Mouse (Mus musculus): Measurements from ENCODE around the gene Ldah. TPM values are rescaled to one million over a fixed set of nuclear protein-coding genes. Genes with fewer than 3 reads are reported as not detected.

Gene Ldah
- polyA plus RNA-seq, 1 experiment from 2014 or later: 82.3 TPM

GRCm38 (mm10) chr12:8269627-8270026 is 61.7 kb downstream of the Ldah start:
- 92% methylated on average over 11 of the region's 11 CpGs for WGBS
- H3K4me1 ChIP-seq (replicated peaks; ENCODE audit: control insufficient read depth, insufficient read depth, low read length): no peaks in the 10 kb centered on the region
- H3K27ac ChIP-seq (ENCODE audit: low read depth, low read length): no peak overlapping the region
- DNase-seq (ENCODE audit: low spot score): no peak
- no peaks in the 10 kb centered on the region for H3K36me3 ChIP-seq (ENCODE audit: control insufficient read depth, insufficient read depth, low read length)
- no peak for ATAC-seq (ENCODE audit: low FRiP score)
- H3K27me3 ChIP-seq (ENCODE audit: control insufficient read depth, insufficient read depth, low read length): no peaks in the 10 kb centered on the region
- H3K9ac ChIP-seq (ENCODE audit: low read depth, low read length): no peak overlapping the region
- no peak overlapping the region for H3K4me3 ChIP-seq (ENCODE audit: low read depth, low read length)
- no peaks in the 10 kb centered on the region for H3K9me3 ChIP-seq (ENCODE audit: control insufficient read depth, low read length)
- no peak overlapping the region for H3K4me2 ChIP-seq (replicated peaks; ENCODE audit: low read depth, low read length)

- no peak for ATAC-seq (ENCODE audit: low FRiP score)
- Histone ChIP-seq H3K4me3 (ENCODE audit: low read depth, low read length) (no peak overlapping the region), H3K27ac (ENCODE audit: low read depth, low read length) (no peak overlapping the region), H3K4me1 (replicated peaks; ENCODE audit: control insufficient read depth, insufficient read depth, low read length) (no peaks in the 10 kb centered on the region), H3K36me3 (ENCODE audit: control insufficient read depth, insufficient read depth, low read length) (no peaks in the 10 kb centered on the region), H3K27me3 (ENCODE audit: control insufficient read depth, insufficient read depth, low read length) (no peaks in the 10 kb centered on the region), H3K9ac (ENCODE audit: low read depth, low read length) (no peak overlapping the region), H3K4me2 (replicated peaks; ENCODE audit: low read depth, low read length) (no peak overlapping the region), H3K9me3 (ENCODE audit: control insufficient read depth, low read length) (no peaks in the 10 kb centered on the region)
- no peak for DNase-seq (ENCODE audit: low spot score)
- WGBS: 93% methylated on average over 2 of the region's 2 CpGs
Measured at GRCm38 (mm10) chr12:8271405-8271804, 63.5 kb downstream of the Ldah start.

GRCm38 (mm10) chr12:8273471-8274171 is 65.7 kb downstream of the Ldah start:
- ATAC-seq (ENCODE audit: low FRiP score): no peak
- Histone ChIP-seq H3K27ac (ENCODE audit: low read depth, low read length) (no peak overlapping the region; the same call in 1 of the 2 replicates), H3K9me3 (ENCODE audit: control insufficient read depth, low read length) (no peaks in the 10 kb centered on the region), H3K4me3 (ENCODE audit: low read depth, low read length) (no peak overlapping the region), H3K4me2 (replicated peaks; ENCODE audit: low read depth, low read length) (no peak overlapping the region), H3K27me3 (ENCODE audit: control insufficient read depth, insufficient read depth, low read length) (no peaks in the 10 kb centered on the region), H3K36me3 (ENCODE audit: control insufficient read depth, insufficient read depth, low read length) (no peaks in the 10 kb centered on the region), H3K4me1 (replicated peaks; ENCODE audit: control insufficient read depth, insufficient read depth, low read length) (no peaks in the 10 kb centered on the region), H3K9ac (ENCODE audit: low read depth, low read length) (no peak overlapping the region)
- DNase-seq (ENCODE audit: low spot score): no peak
- over 99% methylated on average over 6 of the region's 6 CpGs for WGBS

- ATAC-seq (ENCODE audit: low FRiP score) (no peak), DNase-seq (ENCODE audit: low spot score) (no peak)
- Histone ChIP-seq H3K4me3 (ENCODE audit: low read depth, low read length) (no peak overlapping the region), H3K36me3 (ENCODE audit: control insufficient read depth, insufficient read depth, low read length) (no peaks in the 10 kb centered on the region), H3K4me2 (replicated peaks; ENCODE audit: low read depth, low read length) (no peak overlapping the region), H3K27me3 (ENCODE audit: control insufficient read depth, insufficient read depth, low read length) (no peaks in the 10 kb centered on the region), H3K27ac (ENCODE audit: low read depth, low read length) (no peak overlapping the region), H3K4me1 (replicated peaks; ENCODE audit: control insufficient read depth, insufficient read depth, low read length) (no peaks in the 10 kb centered on the region), H3K9me3 (ENCODE audit: control insufficient read depth, low read length) (no peaks in the 10 kb centered on the region), H3K9ac (ENCODE audit: low read depth, low read length) (no peak overlapping the region)
- 83% methylated on average over 4 of the region's 4 CpGs for WGBS
Measured at GRCm38 (mm10) chr12:8275424-8275823, 67.5 kb downstream of the Ldah start.

- 85% methylated on average over 15 of the region's 15 CpGs for WGBS
- no peaks in the 10 kb centered on the region for H3K27me3 ChIP-seq (ENCODE audit: control insufficient read depth, insufficient read depth, low read length)
- ATAC-seq (ENCODE audit: low FRiP score) (no peak; the same call in 1 of the 2 replicates), DNase-seq (ENCODE audit: low spot score) (no peak)
- no peak overlapping the region for H3K4me2 ChIP-seq (replicated peaks; ENCODE audit: low read depth, low read length)
- H3K36me3 ChIP-seq (ENCODE audit: control insufficient read depth, insufficient read depth, low read length): no peaks in the 10 kb centered on the region
- H3K4me1 ChIP-seq (replicated peaks; ENCODE audit: control insufficient read depth, insufficient read depth, low read length): no peaks in the 10 kb centered on the region
- no peak overlapping the region for H3K4me3 ChIP-seq (ENCODE audit: low read depth, low read length)
- no peaks in the 10 kb centered on the region for H3K9me3 ChIP-seq (ENCODE audit: control insufficient read depth, low read length)
- H3K27ac ChIP-seq (ENCODE audit: low read depth, low read length): no peak overlapping the region
- no peak overlapping the region for H3K9ac ChIP-seq (ENCODE audit: low read depth, low read length)
Measured at GRCm38 (mm10) chr12:8281225-8282017, 73.5 kb downstream of the Ldah start.

- DNase-seq (ENCODE audit: low spot score): no peak
- H3K27me3 ChIP-seq (ENCODE audit: control insufficient read depth, insufficient read depth, low read length): no peaks in the 10 kb centered on the region
- no peaks in the 10 kb centered on the region for H3K9me3 ChIP-seq (ENCODE audit: control insufficient read depth, low read length)
- H3K4me3 ChIP-seq (ENCODE audit: low read depth, low read length): no peak overlapping the region
- no peaks in the 10 kb centered on the region for H3K4me1 ChIP-seq (replicated peaks; ENCODE audit: control insufficient read depth, insufficient read depth, low read length)
- no peak for ATAC-seq (ENCODE audit: low FRiP score)
- H3K36me3 ChIP-seq (ENCODE audit: control insufficient read depth, insufficient read depth, low read length): no peaks in the 10 kb centered on the region
- 65% methylated on average over 3 of the region's 3 CpGs for WGBS
- H3K9ac ChIP-seq (ENCODE audit: low read depth, low read length): no peak overlapping the region
- no peak overlapping the region for H3K4me2 ChIP-seq (replicated peaks; ENCODE audit: low read depth, low read length)
- H3K27ac ChIP-seq (ENCODE audit: low read depth, low read length): no peak overlapping the region
Measured at GRCm38 (mm10) chr12:8287970-8288369, 80.1 kb downstream of the Ldah start.

GRCm38 (mm10) chr12:8289099-8289498 is 81.2 kb downstream of the Ldah start:
- Histone ChIP-seq H3K9ac (ENCODE audit: low read depth, low read length) (no peak overlapping the region), H3K4me1 (replicated peaks; ENCODE audit: control insufficient read depth, insufficient read depth, low read length) (no peaks in the 10 kb centered on the region), H3K27me3 (ENCODE audit: control insufficient read depth, insufficient read depth, low read length) (no peaks in the 10 kb centered on the region), H3K27ac (ENCODE audit: low read depth, low read length) (no peak overlapping the region), H3K9me3 (ENCODE audit: control insufficient read depth, low read length) (no peaks in the 10 kb centered on the region), H3K36me3 (ENCODE audit: control insufficient read depth, insufficient read depth, low read length) (no peaks in the 10 kb centered on the region), H3K4me2 (replicated peaks; ENCODE audit: low read depth, low read length) (no peak overlapping the region), H3K4me3 (ENCODE audit: low read depth, low read length) (no peak overlapping the region)
- DNase-seq (ENCODE audit: low spot score): no peak
- ATAC-seq (ENCODE audit: low FRiP score): no peak
- 76% methylated on average over 6 of the region's 6 CpGs for WGBS

GRCm38 (mm10) chr12:8289499-8289898 is 81.6 kb downstream of the Ldah start:
- H3K36me3 ChIP-seq (ENCODE audit: control insufficient read depth, insufficient read depth, low read length): no peaks in the 10 kb centered on the region
- DNase-seq (ENCODE audit: low spot score) (no peak), ATAC-seq (ENCODE audit: low FRiP score) (no peak)
- no peak overlapping the region for H3K4me2 ChIP-seq (replicated peaks; ENCODE audit: low read depth, low read length)
- no peak overlapping the region for H3K9ac ChIP-seq (ENCODE audit: low read depth, low read length)
- H3K27me3 ChIP-seq (ENCODE audit: control insufficient read depth, insufficient read depth, low read length): no peaks in the 10 kb centered on the region
- no peak overlapping the region for H3K27ac ChIP-seq (ENCODE audit: low read depth, low read length)
- H3K4me3 ChIP-seq (ENCODE audit: low read depth, low read length): no peak overlapping the region
- 88% methylated on average over 8 of the region's 8 CpGs for WGBS
- no peaks in the 10 kb centered on the region for H3K4me1 ChIP-seq (replicated peaks; ENCODE audit: control insufficient read depth, insufficient read depth, low read length)
- no peaks in the 10 kb centered on the region for H3K9me3 ChIP-seq (ENCODE audit: control insufficient read depth, low read length)
